Mouse (Mus musculus): ENCODE data around the gene Nrbf2. TPM values are rescaled to one million over a fixed set of nuclear protein-coding genes. Genes with fewer than 3 reads are reported as not detected.

Gene Nrbf2
- polyA plus RNA-seq (2015; fragmentation: Nextera tagmentation; extraction: Ambion mirVana): 36.4 and 39.0 TPM in 2 replicates

DNA sequence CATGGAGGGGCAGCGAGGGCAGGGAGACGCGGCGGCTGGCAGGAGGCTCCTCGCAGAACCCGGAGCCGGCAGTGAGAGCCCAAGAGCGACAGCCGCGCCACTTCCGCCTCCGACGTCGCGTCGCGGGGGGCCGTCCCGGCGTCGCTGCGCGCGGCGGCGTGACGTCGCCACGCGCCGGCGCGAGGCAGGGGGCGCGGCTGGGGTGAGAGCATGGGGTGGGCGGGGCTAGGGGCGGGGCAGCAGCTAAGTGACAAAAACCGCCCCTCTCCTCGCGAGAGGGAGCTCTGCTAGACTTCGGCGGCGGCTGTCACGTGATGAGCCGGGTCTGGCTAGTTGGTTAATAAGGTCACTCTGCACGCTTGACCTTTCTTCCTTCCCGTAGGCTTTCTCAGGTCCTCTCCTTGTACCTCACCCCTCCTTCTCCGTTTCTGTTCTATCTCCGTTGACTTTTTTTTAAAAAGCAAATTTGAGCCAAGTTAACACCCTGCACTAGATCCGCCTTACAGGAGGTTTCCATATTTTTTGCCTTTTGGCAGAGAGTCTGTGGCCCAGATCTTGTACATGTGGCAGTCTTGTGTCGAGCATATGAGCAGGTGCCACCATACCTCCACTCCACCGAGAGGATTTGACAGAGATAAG lies at the start of gene Nrbf2:
Gene Nrbf2 (minus strand): TSS at position 130 of the 639 bp plus-strand sequence.
- peak within 1 kb of the TSS; percentile 87 for H3K27ac ChIP-seq (ENCODE audit: low read length)
- ATAC-seq (ENCODE audit: low FRiP score, low TSS enrichment): peak; percentile 89
- no peaks in the 10 kb centered on the region for H3K36me3 ChIP-seq (ENCODE audit: insufficient read depth, low read length)
- WGBS: 2% methylated on average over 33 of the region's 52 CpGs
- H3K9ac ChIP-seq (replicated peaks; ENCODE audit: low read length): peak within 1 kb of the TSS; percentile 90
- peak within 1 kb of the TSS; percentile 81 for H3K4me2 ChIP-seq (replicated peaks; ENCODE audit: low read depth, low read length)
- peaks cover 31% of the 10 kb centered on the region for H3K4me1 ChIP-seq (ENCODE audit: insufficient read depth, low read length)
- peak within 1 kb of the TSS; percentile 77 for H3K4me3 ChIP-seq (ENCODE audit: low read length)
- no peaks in the 10 kb centered on the region for H3K27me3 ChIP-seq (ENCODE audit: insufficient read depth, low read length)
- H3K9me3 ChIP-seq (ENCODE audit: low read length): no peaks in the 10 kb centered on the region

DNA sequence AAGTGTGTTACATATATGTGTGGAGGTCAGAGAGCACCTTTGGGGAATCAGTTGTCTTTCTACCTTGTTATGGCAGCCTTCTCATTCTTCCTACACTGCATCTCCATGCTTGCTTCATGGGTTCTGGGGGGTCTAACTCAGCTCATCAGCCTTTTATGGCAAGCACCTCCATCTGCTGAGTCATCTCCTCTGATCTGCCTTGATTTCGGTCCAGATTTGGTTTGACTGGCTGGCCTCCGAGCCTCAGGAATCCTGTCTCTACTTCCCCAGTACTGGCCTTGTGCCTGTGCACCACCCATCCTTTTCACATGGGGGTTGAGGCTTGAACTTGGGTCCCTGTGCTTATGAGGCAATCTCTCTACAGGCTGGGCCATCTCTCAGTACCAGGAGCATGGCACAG lies 45.5 kb upstream of the Nrbf2 start:
- Histone ChIP-seq H3K9ac (replicated peaks; ENCODE audit: low read length) (no peak overlapping the region), H3K27me3 (ENCODE audit: insufficient read depth, low read length) (no peaks in the 10 kb centered on the region), H3K4me2 (replicated peaks; ENCODE audit: low read depth, low read length) (no peak overlapping the region), H3K9me3 (ENCODE audit: low read length) (no peaks in the 10 kb centered on the region), H3K4me3 (ENCODE audit: low read length) (no peak overlapping the region), H3K27ac (ENCODE audit: low read length) (no peak overlapping the region), H3K36me3 (ENCODE audit: insufficient read depth, low read length) (no peaks in the 10 kb centered on the region), H3K4me1 (ENCODE audit: insufficient read depth, low read length) (no peaks in the 10 kb centered on the region)
- 73% methylated on average over 2 of the region's 2 CpGs for WGBS
- ATAC-seq (ENCODE audit: low FRiP score, low TSS enrichment): no peak

DNA sequence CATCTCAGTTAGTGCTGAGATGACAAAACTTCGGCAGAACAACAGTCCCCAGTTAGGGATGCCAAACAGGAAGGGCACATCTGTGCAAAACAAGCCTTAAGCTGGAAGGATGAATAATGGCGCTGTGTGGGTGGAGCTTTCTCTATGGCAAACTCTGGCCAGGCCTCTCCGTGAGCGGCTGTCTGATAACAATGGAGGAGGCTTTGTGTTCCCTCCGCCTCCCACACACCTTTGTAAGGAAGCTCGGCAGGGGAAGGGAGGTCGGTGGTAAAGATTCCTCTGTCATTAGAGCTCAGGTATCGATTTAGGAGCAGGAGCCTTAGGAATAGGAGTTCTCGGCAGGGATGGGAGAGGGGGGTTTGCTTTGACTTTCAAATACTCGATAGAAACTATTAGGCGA lies 44.6 kb upstream of the Nrbf2 start:
- Histone ChIP-seq H3K27me3 (ENCODE audit: insufficient read depth, low read length) (no peaks in the 10 kb centered on the region), H3K4me3 (ENCODE audit: low read length) (no peak overlapping the region), H3K4me1 (ENCODE audit: insufficient read depth, low read length) (no peaks in the 10 kb centered on the region), H3K36me3 (ENCODE audit: insufficient read depth, low read length) (no peaks in the 10 kb centered on the region), H3K9me3 (ENCODE audit: low read length) (no peaks in the 10 kb centered on the region), H3K9ac (replicated peaks; ENCODE audit: low read length) (no peak overlapping the region), H3K27ac (ENCODE audit: low read length) (no peak overlapping the region), H3K4me2 (replicated peaks; ENCODE audit: low read depth, low read length) (0 out of 2 replicates have a peak overlapping the region, but pooled peaks have one; percentile 8)
- no peak for ATAC-seq (ENCODE audit: low FRiP score, low TSS enrichment)
- 31% methylated on average over 11 of the region's 11 CpGs for WGBS

DNA sequence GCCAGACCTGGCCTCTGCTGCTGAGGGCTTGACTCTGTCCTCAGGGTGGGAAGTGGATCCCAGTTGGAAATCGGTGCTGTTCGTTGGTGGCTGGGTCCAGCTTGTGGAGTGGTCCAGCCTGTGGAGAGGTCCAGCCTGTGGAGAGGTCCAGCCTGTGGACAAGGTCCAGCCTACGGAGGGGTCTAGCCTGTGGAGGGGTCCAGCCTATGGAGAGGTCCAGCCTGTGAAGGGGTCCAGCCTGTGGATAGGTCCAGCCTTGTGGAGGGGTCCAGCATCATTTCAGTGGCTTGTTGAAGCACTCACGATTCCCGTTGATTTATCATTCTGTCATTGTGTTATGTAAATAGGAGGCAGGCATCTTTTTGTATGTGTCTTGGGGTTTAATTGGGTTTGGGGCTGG lies 43.1 kb upstream of the Nrbf2 start:
- Histone ChIP-seq H3K9me3 (ENCODE audit: low read length) (no peaks in the 10 kb centered on the region), H3K9ac (replicated peaks; ENCODE audit: low read length) (no peak overlapping the region), H3K4me2 (replicated peaks; ENCODE audit: low read depth, low read length) (no peak overlapping the region), H3K4me1 (ENCODE audit: insufficient read depth, low read length) (no peaks in the 10 kb centered on the region), H3K36me3 (ENCODE audit: insufficient read depth, low read length) (no peaks in the 10 kb centered on the region), H3K27me3 (ENCODE audit: insufficient read depth, low read length) (no peaks in the 10 kb centered on the region), H3K27ac (ENCODE audit: low read length) (no peak overlapping the region), H3K4me3 (ENCODE audit: low read length) (no peak overlapping the region)
- WGBS: 78% methylated on average over 5 of the region's 5 CpGs
- no peak for ATAC-seq (ENCODE audit: low FRiP score, low TSS enrichment)

DNA sequence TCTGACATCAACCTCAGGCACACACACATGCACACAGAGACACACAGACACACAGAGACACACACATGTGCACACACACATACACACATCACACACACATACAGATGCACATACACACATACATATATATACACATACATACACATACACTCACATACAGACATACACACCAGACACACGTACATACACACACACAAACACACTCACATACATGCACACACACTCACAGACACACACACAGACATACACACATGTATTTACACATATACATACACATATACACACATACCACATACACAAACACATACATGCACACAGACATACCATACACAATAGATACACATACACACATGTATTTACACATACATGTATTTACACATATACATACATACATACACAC lies 38.9 kb upstream of the Nrbf2 start:
- 83% methylated on average over 1 of the region's 1 CpGs for WGBS

DNA sequence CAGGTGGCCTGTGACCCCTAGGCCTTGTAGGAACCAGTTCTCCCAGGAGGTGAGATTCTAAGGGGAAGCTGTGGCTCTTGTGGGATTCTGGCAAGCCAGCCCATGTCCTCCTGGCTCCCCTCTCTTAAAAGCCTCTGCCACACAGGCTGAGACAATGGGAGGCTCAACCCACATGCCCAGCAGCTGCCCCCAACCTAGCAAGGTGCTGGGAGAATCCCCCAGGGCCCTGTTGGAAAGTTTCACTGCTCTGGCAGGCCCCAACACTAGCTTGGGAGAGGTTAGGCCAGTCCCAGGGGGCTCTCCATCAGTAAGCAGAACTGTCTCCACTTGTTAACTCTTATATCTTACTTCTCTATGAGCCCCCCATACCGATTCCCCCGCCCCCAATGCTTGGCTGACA lies 36.3 kb upstream of the Nrbf2 start:
- H3K27ac ChIP-seq (ENCODE audit: low read length): no peak overlapping the region
- H3K9me3 ChIP-seq (ENCODE audit: low read length): no peaks in the 10 kb centered on the region
- H3K4me2 ChIP-seq (replicated peaks; ENCODE audit: low read depth, low read length): no peak overlapping the region
- 92% methylated on average over 2 of the region's 2 CpGs for WGBS
- H3K27me3 ChIP-seq (ENCODE audit: insufficient read depth, low read length): 0 out of 2 replicates have a peak, but pooled peaks cover 3% of the 10 kb centered on the region
- H3K9ac ChIP-seq (replicated peaks; ENCODE audit: low read length): no peak overlapping the region
- 0 out of 2 replicates have a peak, but pooled peaks cover 4% of the 10 kb centered on the region for H3K4me1 ChIP-seq (ENCODE audit: insufficient read depth, low read length)
- no peak overlapping the region for H3K4me3 ChIP-seq (ENCODE audit: low read length)
- ATAC-seq (ENCODE audit: low FRiP score, low TSS enrichment): no peak
- no peaks in the 10 kb centered on the region for H3K36me3 ChIP-seq (ENCODE audit: insufficient read depth, low read length)

More for the DNA sequence above, 38.9 kb upstream of the Nrbf2 start:
- Histone ChIP-seq H3K9me3 (ENCODE audit: low read length) (no peaks in the 10 kb centered on the region), H3K36me3 (ENCODE audit: insufficient read depth, low read length) (no peaks in the 10 kb centered on the region), H3K27me3 (ENCODE audit: insufficient read depth, low read length) (0 out of 2 replicates have a peak, but pooled peaks cover 3% of the 10 kb centered on the region), H3K4me2 (replicated peaks; ENCODE audit: low read depth, low read length) (no peak overlapping the region), H3K4me1 (ENCODE audit: insufficient read depth, low read length) (0 out of 2 replicates have a peak, but pooled peaks cover 4% of the 10 kb centered on the region), H3K4me3 (ENCODE audit: low read length) (no peak overlapping the region), H3K27ac (ENCODE audit: low read length) (no peak overlapping the region), H3K9ac (replicated peaks; ENCODE audit: low read length) (no peak overlapping the region)
- ATAC-seq (ENCODE audit: low FRiP score, low TSS enrichment): no peak

DNA sequence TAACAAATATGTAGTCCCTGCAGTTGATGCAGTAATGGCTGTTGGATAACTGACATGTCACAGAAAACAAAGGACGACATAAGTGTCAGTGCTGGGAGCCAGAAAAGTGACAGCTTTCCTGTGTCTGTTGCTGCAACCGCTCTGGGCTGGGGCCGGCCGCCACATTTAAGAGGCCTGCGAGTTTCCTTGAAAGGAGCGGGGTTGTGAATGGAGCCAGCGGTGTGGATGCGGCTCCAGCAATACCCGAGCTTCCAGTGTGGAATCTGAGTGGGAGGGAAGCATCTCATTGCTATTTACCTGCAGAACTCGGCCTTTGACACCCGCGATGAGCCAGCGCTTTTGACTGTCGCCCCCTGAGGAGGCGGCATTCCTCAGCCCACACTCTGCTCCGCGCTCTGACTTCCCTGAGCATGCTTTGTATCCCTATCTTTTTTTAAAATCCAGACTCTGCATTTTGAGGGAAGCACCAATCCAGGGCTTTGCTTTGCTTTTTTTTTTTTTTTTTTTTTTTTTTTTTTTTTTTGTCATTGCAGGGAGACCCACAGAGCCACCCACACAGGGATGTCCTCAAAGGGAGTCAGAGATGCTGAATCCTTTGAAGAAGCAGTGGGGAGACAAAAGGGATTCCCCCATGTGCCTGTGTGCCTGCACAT lies 35.2 kb upstream of the Nrbf2 start:
- 20% methylated on average over 17 of the region's 17 CpGs for WGBS
- Histone ChIP-seq H3K4me3 (ENCODE audit: low read length) (no peak overlapping the region), H3K4me2 (replicated peaks; ENCODE audit: low read depth, low read length) (peak overlapping the region; percentile 22; the same call in 1 of the 2 replicates), H3K27me3 (ENCODE audit: insufficient read depth, low read length) (0 out of 2 replicates have a peak, but pooled peaks cover 3% of the 10 kb centered on the region), H3K27ac (ENCODE audit: low read length) (no peak overlapping the region), H3K4me1 (ENCODE audit: insufficient read depth, low read length) (0 out of 2 replicates have a peak, but pooled peaks cover 4% of the 10 kb centered on the region), H3K36me3 (ENCODE audit: insufficient read depth, low read length) (no peaks in the 10 kb centered on the region), H3K9ac (replicated peaks; ENCODE audit: low read length) (no peak overlapping the region), H3K9me3 (ENCODE audit: low read length) (no peaks in the 10 kb centered on the region)
- ATAC-seq (ENCODE audit: low FRiP score, low TSS enrichment): no peak

DNA sequence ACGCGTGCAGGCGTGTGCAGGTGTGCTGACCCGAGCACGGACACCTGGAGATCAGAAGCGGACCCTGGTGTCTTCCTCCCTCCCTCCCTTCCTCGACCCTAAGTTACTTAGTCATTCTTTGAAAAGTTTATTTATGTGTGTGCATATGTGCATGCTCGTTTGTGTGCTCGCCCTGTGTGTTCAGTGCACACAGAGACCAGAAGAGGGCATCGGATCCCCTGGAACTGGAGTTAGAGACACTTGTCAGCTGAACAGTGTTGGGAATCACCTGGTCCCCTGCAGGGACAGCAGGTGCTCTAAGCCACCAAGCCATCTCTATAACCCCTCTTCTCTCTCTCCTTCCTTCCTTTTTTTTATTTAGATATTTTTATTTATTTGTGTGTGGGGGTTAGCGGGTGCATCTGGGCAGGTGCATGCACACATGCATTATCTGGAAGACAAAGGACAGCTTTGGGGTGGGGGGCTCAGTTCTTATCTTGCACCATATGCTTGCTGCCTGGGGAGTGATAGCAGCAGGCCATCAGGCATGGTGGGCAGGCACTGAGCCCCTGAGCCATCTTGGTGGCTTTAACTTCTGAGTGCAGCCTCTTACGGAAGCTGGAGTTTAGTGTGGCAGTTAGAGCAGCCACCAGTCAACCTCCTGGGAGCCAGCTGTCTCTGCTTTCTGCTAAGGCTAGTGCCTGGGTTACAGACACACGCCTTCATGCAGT lies 34.1 kb upstream of the Nrbf2 start:
- H3K4me1 ChIP-seq (ENCODE audit: insufficient read depth, low read length): 0 out of 2 replicates have a peak, but pooled peaks cover 4% of the 10 kb centered on the region
- H3K27ac ChIP-seq (ENCODE audit: low read length): no peak overlapping the region
- 0 out of 2 replicates have a peak, but pooled peaks cover 3% of the 10 kb centered on the region for H3K27me3 ChIP-seq (ENCODE audit: insufficient read depth, low read length)
- H3K4me2 ChIP-seq (replicated peaks; ENCODE audit: low read depth, low read length): no peak overlapping the region
- WGBS: 71% methylated on average over 13 of the region's 13 CpGs
- no peak overlapping the region for H3K9ac ChIP-seq (replicated peaks; ENCODE audit: low read length)
- H3K4me3 ChIP-seq (ENCODE audit: low read length): no peak overlapping the region
- ATAC-seq (ENCODE audit: low FRiP score, low TSS enrichment): no peak
- no peaks in the 10 kb centered on the region for H3K36me3 ChIP-seq (ENCODE audit: insufficient read depth, low read length)
- H3K9me3 ChIP-seq (ENCODE audit: low read length): no peaks in the 10 kb centered on the region

DNA sequence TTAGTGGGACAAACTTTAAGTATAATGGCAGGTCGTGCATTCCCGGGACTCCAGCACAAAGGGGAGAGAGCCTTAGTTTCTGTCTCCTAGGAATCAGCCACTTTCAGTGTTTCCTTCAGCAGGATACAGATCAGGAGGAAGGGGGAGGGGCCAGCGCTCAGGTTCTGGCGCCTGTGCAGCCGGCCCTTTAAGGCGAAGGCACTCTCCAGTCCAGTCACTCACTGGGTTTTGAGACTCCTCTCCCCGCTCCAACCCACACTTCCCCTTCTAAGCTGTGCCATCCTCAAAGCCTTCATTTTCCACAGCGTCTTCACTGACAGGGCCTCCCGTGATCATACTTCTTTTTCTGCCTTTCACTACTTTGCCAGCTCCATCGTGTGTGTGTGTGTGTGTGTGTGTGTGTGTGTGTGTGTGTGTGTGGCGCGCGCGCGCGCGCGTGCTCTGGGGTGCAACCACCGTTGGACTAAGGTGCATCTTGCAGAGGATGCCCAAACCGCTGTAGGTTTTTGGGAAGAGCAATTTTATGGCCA lies 32.9 kb upstream of the Nrbf2 start:
- 0 out of 2 replicates have a peak, but pooled peaks cover 4% of the 10 kb centered on the region for H3K4me1 ChIP-seq (ENCODE audit: insufficient read depth, low read length)
- no peaks in the 10 kb centered on the region for H3K9me3 ChIP-seq (ENCODE audit: low read length)
- no peaks in the 10 kb centered on the region for H3K36me3 ChIP-seq (ENCODE audit: insufficient read depth, low read length)
- H3K9ac ChIP-seq (replicated peaks; ENCODE audit: low read length): 0 out of 2 replicates have a peak overlapping the region, but pooled peaks have one; percentile 1
- 0 out of 2 replicates have a peak, but pooled peaks cover 3% of the 10 kb centered on the region for H3K27me3 ChIP-seq (ENCODE audit: insufficient read depth, low read length)
- ATAC-seq (ENCODE audit: low FRiP score, low TSS enrichment): peak; percentile 67
- 3% methylated on average over 20 of the region's 20 CpGs for whole genome bisulfite sequencing
- H3K4me2 ChIP-seq (replicated peaks; ENCODE audit: low read depth, low read length): peak overlapping the region; percentile 58
- no peak overlapping the region for H3K27ac ChIP-seq (ENCODE audit: low read length)
- peak overlapping the region; percentile 32 for H3K4me3 ChIP-seq (ENCODE audit: low read length)
